Mouse (Mus musculus): ENCODE data around the gene Gtpbp1.

- TF ChIP-seq POLR2A (IDR thresholded peaks at IDR 0.05; ENCODE audit: extremely low read depth, insufficient read depth, low read length) (no peak), CTCF (IDR thresholded peaks at IDR 0.05; ENCODE audit: low read depth, low read length) (peak; percentile 99)
Measured at GRCm38 (mm10) chr15:79752742-79753419, 62.2 kb downstream of the Gtpbp1 start.
